Mouse (Mus musculus): ENCODE measurements around the gene Gm7544.

Gene Gm7544

GRCm38 (mm10) chr1:82913025-82913424 lies 42.8 kb downstream of the Gm7544 start, which contains the start of gene A030005L19Rik:
TSS of gene A030005L19Rik (plus strand) at chr1:82913325.
- peak; percentile 22 for DNase-seq

GRCm38 (mm10) chr1:82905886-82906285 lies 49.9 kb downstream of the Gm7544 start:
- no peak for DNase-seq

All from liver (tissue).